Mouse (Mus musculus): ENCODE data around the gene Psme4. TPM values are rescaled to one million over a fixed set of nuclear protein-coding genes. Genes with fewer than 3 reads are reported as not detected.

Gene Psme4
- polyA plus RNA-seq, 1 experiment from 2014 or later = 21.2 TPM

DNA sequence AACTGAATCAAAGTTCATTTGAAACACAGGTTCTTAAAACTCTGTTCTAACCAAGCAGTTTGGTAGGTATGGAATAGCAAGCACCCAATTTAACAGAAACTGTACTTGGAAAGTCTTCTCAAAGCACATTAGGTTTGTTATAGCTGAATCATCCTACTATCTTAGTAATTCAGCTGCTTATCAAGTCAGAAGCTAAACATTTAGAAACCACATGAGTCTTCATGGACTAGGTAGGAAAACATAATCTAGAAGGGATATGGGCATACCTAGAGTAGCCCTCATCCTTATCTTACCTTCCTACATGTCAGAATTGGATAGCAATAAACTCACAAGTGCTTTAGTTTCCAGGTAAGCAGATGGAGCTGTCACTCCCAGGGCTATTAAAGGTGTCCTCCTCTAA lies 156.6 kb downstream of the Psme4 start:
- H3K27me3 ChIP-seq (ENCODE audit: insufficient read depth, poor library complexity, severe bottlenecking) = no peaks in the 10 kb centered on the region
- no peaks in the 10 kb centered on the region for H3K9me3 ChIP-seq
- no peak overlapping the region for H3K27ac ChIP-seq
- peaks cover 54% of the 10 kb centered on the region for H3K36me3 ChIP-seq
- no peak for DNase-seq (ENCODE audit: low spot score)
- no peak overlapping the region for H3K4me3 ChIP-seq
- H3K4me1 ChIP-seq = no peaks in the 10 kb centered on the region

DNA sequence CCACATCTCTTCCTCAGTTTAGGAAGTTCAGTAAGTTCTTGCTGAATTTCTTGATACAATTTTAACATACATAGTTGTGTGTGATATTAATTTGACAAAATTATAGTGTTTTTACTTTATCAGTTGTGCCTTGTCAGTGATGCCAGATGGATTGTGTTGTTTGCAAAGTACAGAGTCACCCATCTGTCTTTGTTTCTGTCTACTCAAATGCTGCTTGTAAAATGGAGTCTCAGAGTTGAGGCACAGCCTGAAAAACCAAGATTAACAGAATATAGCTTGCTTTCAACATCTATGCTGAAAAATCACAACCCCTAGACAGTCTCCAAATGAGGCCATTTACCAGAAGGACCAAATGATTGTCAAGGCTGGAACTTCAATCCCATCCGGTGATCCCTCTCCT lies 157.0 kb downstream of the Psme4 start:
- no peak for DNase-seq (ENCODE audit: low spot score)
- 100% methylated on average over 1 of the region's 1 CpGs for WGBS
- no peak overlapping the region for H3K27ac ChIP-seq
- peaks cover 55% of the 10 kb centered on the region for H3K36me3 ChIP-seq
- H3K4me3 ChIP-seq = no peak overlapping the region
- no peaks in the 10 kb centered on the region for H3K9me3 ChIP-seq
- H3K4me1 ChIP-seq = no peaks in the 10 kb centered on the region
- H3K27me3 ChIP-seq (ENCODE audit: insufficient read depth, poor library complexity, severe bottlenecking) = no peaks in the 10 kb centered on the region

Other genes starting within 250 kb of the Psme4 start
- 12.2 and 19.8 TPM in 2 replicates for gene Acyp2, start 122.1 kb upstream of the Psme4 start, polyA plus RNA-seq (2016; fragmentation: Nextera tagmentation; extraction: Ambion mirVana)
- 0.23 and 0.28 TPM in 2 replicates for gene Gpr75, start 113.6 kb downstream of the Psme4 start, polyA plus RNA-seq (2016; fragmentation: Nextera tagmentation; extraction: Ambion mirVana)
- gene Asb3, start 113.7 kb downstream of the Psme4 start, polyA plus RNA-seq (2016; fragmentation: Nextera tagmentation; extraction: Ambion mirVana) = 21.2 and 25.8 TPM in 2 replicates
- 7.4 and 8.1 TPM in 2 replicates for gene Erlec1, start 182.6 kb downstream of the Psme4 start, polyA plus RNA-seq (2016; fragmentation: Nextera tagmentation; extraction: Ambion mirVana)
- gene Chac2, start 214.6 kb downstream of the Psme4 start, polyA plus RNA-seq (2016; fragmentation: Nextera tagmentation; extraction: Ambion mirVana) = 12.1 and 12.5 TPM in 2 replicates

All from heart, embryonic 10.5 days (tissue).